Mouse (Mus musculus): ENCODE data around the gene Usp12. TPM values are rescaled to one million over a fixed set of nuclear protein-coding genes. Genes with fewer than 3 reads are reported as not detected.

The Usp12 gene
- polyA plus RNA-seq, 1 experiment from 2014 or later, result 13.8 TPM

- Histone ChIP-seq H3K4me2 (replicated peaks) (peak overlapping the region; percentile 84), H3K4me1 (replicated peaks) (peaks cover 46% of the 10 kb centered on the region), H3K27ac (peak overlapping the region; percentile 88), H3K4me3 (replicated peaks) (peak overlapping the region; percentile 93), H3K9me3 (no peaks in the 10 kb centered on the region), H3K27me3 (no peaks in the 10 kb centered on the region), H3K36me3 (no peaks in the 10 kb centered on the region), H3K9ac (replicated peaks) (peak overlapping the region; percentile 95)
- WGBS, result 1% methylated on average over 72 of the region's 83 CpGs
- peak; percentile 79 for ATAC-seq
Measured at GRCm38 (mm10) chr5:146794084-146794852, 538 bp downstream of the Usp12 start.

GRCm38 (mm10) chr5:146793630-146794083 lies 1.1 kb downstream of the Usp12 start:
- Histone ChIP-seq H3K9ac (replicated peaks) (peak overlapping the region; percentile 95), H3K27ac (peak overlapping the region; percentile 88), H3K4me3 (replicated peaks) (peak overlapping the region; percentile 93), H3K9me3 (no peaks in the 10 kb centered on the region), H3K27me3 (no peaks in the 10 kb centered on the region), H3K4me2 (replicated peaks) (peak overlapping the region; percentile 84), H3K4me1 (replicated peaks) (peaks cover 50% of the 10 kb centered on the region), H3K36me3 (no peaks in the 10 kb centered on the region)
- 8% methylated on average over 18 of the region's 18 CpGs for WGBS
- no peak for ATAC-seq

- H3K4me2 ChIP-seq (replicated peaks), result peak overlapping the region; percentile 84; the same call in 1 of the 2 replicates
- H3K9ac ChIP-seq (replicated peaks), result no peak overlapping the region; the same call in 1 of the 2 replicates
Measured at GRCm38 (mm10) chr5:146792140-146792791, 2.5 kb downstream of the Usp12 start.

GRCm38 (mm10) chr5:146790944-146791343 lies 3.9 kb downstream of the Usp12 start:
- Histone ChIP-seq H3K9ac (replicated peaks) (peak overlapping the region; percentile 1; the same call in 1 of the 2 replicates), H3K4me3 (replicated peaks) (no peak overlapping the region), H3K27me3 (no peaks in the 10 kb centered on the region), H3K36me3 (no peaks in the 10 kb centered on the region), H3K27ac (no peak overlapping the region), H3K4me1 (replicated peaks) (peaks cover 56% of the 10 kb centered on the region), H3K9me3 (no peaks in the 10 kb centered on the region), H3K4me2 (replicated peaks) (no peak overlapping the region)
- ATAC-seq, result no peak
- WGBS, result 79% methylated on average over 8 of the region's 8 CpGs

More at GRCm38 (mm10) chr5:146792140-146792791, 2.5 kb downstream of the Usp12 start:
- 87% methylated on average over 7 of the region's 7 CpGs for WGBS
- Histone ChIP-seq H3K4me1 (replicated peaks) (peaks cover 56% of the 10 kb centered on the region), H3K9me3 (no peaks in the 10 kb centered on the region), H3K4me3 (replicated peaks) (no peak overlapping the region), H3K27me3 (no peaks in the 10 kb centered on the region), H3K27ac (no peak overlapping the region), H3K36me3 (no peaks in the 10 kb centered on the region)
- no peak for ATAC-seq

GRCm38 (mm10) chr5:146789413-146789812 lies 5.4 kb downstream of the Usp12 start:
- Histone ChIP-seq H3K27ac (no peak overlapping the region), H3K4me2 (replicated peaks) (no peak overlapping the region), H3K4me1 (replicated peaks) (peaks cover 59% of the 10 kb centered on the region), H3K9me3 (no peaks in the 10 kb centered on the region), H3K27me3 (no peaks in the 10 kb centered on the region), H3K36me3 (no peaks in the 10 kb centered on the region), H3K9ac (replicated peaks) (peak overlapping the region; percentile 23; the same call in 1 of the 2 replicates), H3K4me3 (replicated peaks) (no peak overlapping the region)
- no peak for ATAC-seq
- WGBS, result 69% methylated on average over 9 of the region's 9 CpGs

GRCm38 (mm10) chr5:146786123-146786522 lies 8.7 kb downstream of the Usp12 start:
- H3K4me3 ChIP-seq (replicated peaks), result no peak overlapping the region
- ATAC-seq, result no peak
- H3K9me3 ChIP-seq, result no peaks in the 10 kb centered on the region
- 93% methylated on average over 8 of the region's 8 CpGs for WGBS
- peaks cover 36% of the 10 kb centered on the region for H3K4me1 ChIP-seq (replicated peaks)
- no peaks in the 10 kb centered on the region for H3K36me3 ChIP-seq
- H3K9ac ChIP-seq (replicated peaks), result no peak overlapping the region
- H3K27ac ChIP-seq, result no peak overlapping the region
- no peak overlapping the region for H3K4me2 ChIP-seq (replicated peaks)
- no peaks in the 10 kb centered on the region for H3K27me3 ChIP-seq

- Histone ChIP-seq H3K4me3 (replicated peaks) (no peak overlapping the region), H3K9ac (replicated peaks) (no peak overlapping the region), H3K27ac (no peak overlapping the region), H3K27me3 (no peaks in the 10 kb centered on the region), H3K36me3 (no peaks in the 10 kb centered on the region), H3K9me3 (no peaks in the 10 kb centered on the region), H3K4me2 (replicated peaks) (no peak overlapping the region), H3K4me1 (replicated peaks) (peaks cover 18% of the 10 kb centered on the region)
- 93% methylated on average over 10 of the region's 10 CpGs for WGBS
- no peak for ATAC-seq
Measured at GRCm38 (mm10) chr5:146783891-146784290, 10.9 kb downstream of the Usp12 start.

- H3K9ac ChIP-seq (replicated peaks), result no peak overlapping the region
- ATAC-seq, result no peak
- H3K36me3 ChIP-seq, result no peaks in the 10 kb centered on the region
- H3K4me2 ChIP-seq (replicated peaks), result no peak overlapping the region
- WGBS, result 92% methylated on average over 10 of the region's 10 CpGs
- no peaks in the 10 kb centered on the region for H3K9me3 ChIP-seq
- H3K27me3 ChIP-seq, result no peaks in the 10 kb centered on the region
- H3K27ac ChIP-seq, result no peak overlapping the region
- peaks cover 12% of the 10 kb centered on the region for H3K4me1 ChIP-seq (replicated peaks)
- H3K4me3 ChIP-seq (replicated peaks), result no peak overlapping the region
Measured at GRCm38 (mm10) chr5:146783300-146783699, 11.5 kb downstream of the Usp12 start.

- Histone ChIP-seq H3K36me3 (no peaks in the 10 kb centered on the region), H3K9me3 (no peaks in the 10 kb centered on the region), H3K27me3 (no peaks in the 10 kb centered on the region), H3K4me2 (replicated peaks) (no peak overlapping the region), H3K9ac (replicated peaks) (no peak overlapping the region), H3K4me3 (replicated peaks) (no peak overlapping the region), H3K27ac (no peak overlapping the region), H3K4me1 (replicated peaks) (peaks cover 10% of the 10 kb centered on the region)
- ATAC-seq, result no peak
- 92% methylated on average over 9 of the region's 9 CpGs for WGBS
Measured at GRCm38 (mm10) chr5:146781663-146782062, 13.1 kb downstream of the Usp12 start.

- no peaks in the 10 kb centered on the region for H3K9me3 ChIP-seq
- no peak overlapping the region for H3K27ac ChIP-seq
- H3K9ac ChIP-seq (replicated peaks), result no peak overlapping the region
- no peak for ATAC-seq
- peaks cover under 1% of the 10 kb centered on the region; the same call in 1 of the 2 replicates for H3K36me3 ChIP-seq
- no peak overlapping the region for H3K4me3 ChIP-seq (replicated peaks)
- no peak overlapping the region for H3K4me2 ChIP-seq (replicated peaks)
- peaks cover 10% of the 10 kb centered on the region for H3K4me1 ChIP-seq (replicated peaks)
- over 99% methylated on average over 5 of the region's 5 CpGs for WGBS
- no peaks in the 10 kb centered on the region for H3K27me3 ChIP-seq
Measured at GRCm38 (mm10) chr5:146779931-146780330, 14.9 kb downstream of the Usp12 start.

- Histone ChIP-seq H3K4me3 (replicated peaks) (no peak overlapping the region), H3K27ac (no peak overlapping the region), H3K9me3 (no peaks in the 10 kb centered on the region), H3K4me1 (replicated peaks) (peaks cover 6% of the 10 kb centered on the region), H3K36me3 (peaks cover 3% of the 10 kb centered on the region; the same call in 1 of the 2 replicates), H3K27me3 (no peaks in the 10 kb centered on the region), H3K4me2 (replicated peaks) (no peak overlapping the region), H3K9ac (replicated peaks) (no peak overlapping the region)
- no peak for ATAC-seq
- 84% methylated on average over 13 of the region's 13 CpGs for WGBS
Measured at GRCm38 (mm10) chr5:146776988-146777639, 17.7 kb downstream of the Usp12 start.

GRCm38 (mm10) chr5:146771982-146772381 lies 22.8 kb downstream of the Usp12 start:
- H3K4me1 ChIP-seq (replicated peaks), result peaks cover 8% of the 10 kb centered on the region
- peaks cover 12% of the 10 kb centered on the region for H3K36me3 ChIP-seq
- no peaks in the 10 kb centered on the region for H3K9me3 ChIP-seq
- H3K27me3 ChIP-seq, result no peaks in the 10 kb centered on the region
- H3K27ac ChIP-seq, result no peak overlapping the region
- ATAC-seq, result no peak
- H3K9ac ChIP-seq (replicated peaks), result no peak overlapping the region
- no peak overlapping the region for H3K4me2 ChIP-seq (replicated peaks)
- 47% methylated on average over 11 of the region's 11 CpGs for WGBS
- H3K4me3 ChIP-seq (replicated peaks), result no peak overlapping the region
